Mouse (Mus musculus): ENCODE measurements around the gene Churc1.
"Not testable (repeated sequence)": the region's sequence is repeated elsewhere in the genome, so short reads cannot be mapped to it uniquely, and the experiment has no call there.

Gene Churc1

DNA sequence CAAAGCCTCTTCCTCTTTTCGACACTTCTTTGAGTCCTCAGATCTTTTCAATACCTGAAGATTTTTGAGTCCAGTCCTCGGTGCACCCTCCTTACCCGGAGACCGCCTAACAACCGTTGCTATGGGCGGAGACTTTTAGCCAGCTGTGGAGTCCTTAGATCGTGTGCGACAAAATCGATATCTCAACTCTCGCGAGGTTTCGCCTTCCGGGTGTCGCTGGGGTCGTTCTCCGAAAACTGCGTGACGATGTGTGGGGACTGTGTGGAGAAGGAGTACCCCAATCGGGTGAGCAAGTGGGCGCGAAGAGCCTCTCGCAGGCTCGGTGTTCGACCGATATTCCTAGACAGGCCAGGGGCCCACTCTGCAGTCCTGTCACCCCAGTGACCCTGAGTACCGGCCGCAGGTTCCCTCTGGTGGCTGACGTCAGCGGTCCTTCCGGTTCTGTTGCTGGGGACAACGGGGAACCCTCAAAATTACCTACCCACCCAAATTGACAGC, at the start of gene Churc1, which contains the start of gene Fntb:
Churc1 (plus strand) TSS at position 185 of the 498 bp plus-strand sequence.
Fntb (plus strand) TSS at position 236 of the 498 bp plus-strand sequence.
- DNase-seq = peak; percentile 95

- DNase-seq = no peak
Measured at GRCm38 (mm10) chr12:76718384-76718783, 47.0 kb upstream of the Churc1 start.

- DNase-seq = no peak
Measured at GRCm38 (mm10) chr12:76720572-76720971, 44.8 kb upstream of the Churc1 start.

DNA sequence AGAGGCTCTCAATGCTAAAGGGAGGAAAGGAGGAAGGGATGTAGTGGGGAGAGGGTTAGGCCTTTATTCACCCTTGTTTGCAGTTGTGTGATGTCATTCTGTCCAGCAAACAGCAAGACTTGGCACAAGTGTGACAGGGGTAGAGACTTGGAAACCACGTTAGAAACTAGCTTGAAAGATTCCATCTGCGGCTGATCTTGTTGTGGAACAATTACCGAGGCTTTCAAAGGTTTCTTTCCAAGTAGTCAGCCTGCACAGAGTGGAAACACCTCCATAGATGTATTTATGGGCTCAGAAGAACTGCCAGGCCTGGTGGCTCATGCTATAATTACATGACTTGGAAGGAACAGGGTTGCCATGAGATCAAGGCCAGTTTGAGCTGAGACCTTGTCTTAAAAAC, 43.3 kb upstream of the Churc1 start:
- DNase-seq = no peak

DNA sequence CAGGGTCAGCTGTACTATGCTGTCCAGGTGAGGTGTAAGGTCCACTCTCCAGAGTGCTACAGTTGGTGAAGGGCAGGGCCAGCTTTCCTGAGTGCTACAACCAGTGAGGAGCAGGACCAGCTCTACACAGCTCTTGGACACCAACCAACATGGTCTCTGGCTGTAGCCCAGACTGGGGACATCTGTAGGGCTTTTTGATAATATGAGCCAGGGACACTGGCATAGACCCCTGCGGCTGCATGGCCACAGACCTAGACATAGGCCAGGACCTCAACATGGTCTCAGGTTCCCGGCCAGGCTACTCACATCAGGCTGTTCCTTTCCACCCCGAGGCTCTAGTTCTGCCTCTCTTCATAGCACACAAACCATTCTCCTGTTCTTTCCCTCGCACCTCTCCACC, 37.4 kb upstream of the Churc1 start:
- no peak for DNase-seq

GRCm38 (mm10) chr12:76750866-76751459, 14.4 kb upstream of the Churc1 start:
- DNase-seq = no peak

DNA sequence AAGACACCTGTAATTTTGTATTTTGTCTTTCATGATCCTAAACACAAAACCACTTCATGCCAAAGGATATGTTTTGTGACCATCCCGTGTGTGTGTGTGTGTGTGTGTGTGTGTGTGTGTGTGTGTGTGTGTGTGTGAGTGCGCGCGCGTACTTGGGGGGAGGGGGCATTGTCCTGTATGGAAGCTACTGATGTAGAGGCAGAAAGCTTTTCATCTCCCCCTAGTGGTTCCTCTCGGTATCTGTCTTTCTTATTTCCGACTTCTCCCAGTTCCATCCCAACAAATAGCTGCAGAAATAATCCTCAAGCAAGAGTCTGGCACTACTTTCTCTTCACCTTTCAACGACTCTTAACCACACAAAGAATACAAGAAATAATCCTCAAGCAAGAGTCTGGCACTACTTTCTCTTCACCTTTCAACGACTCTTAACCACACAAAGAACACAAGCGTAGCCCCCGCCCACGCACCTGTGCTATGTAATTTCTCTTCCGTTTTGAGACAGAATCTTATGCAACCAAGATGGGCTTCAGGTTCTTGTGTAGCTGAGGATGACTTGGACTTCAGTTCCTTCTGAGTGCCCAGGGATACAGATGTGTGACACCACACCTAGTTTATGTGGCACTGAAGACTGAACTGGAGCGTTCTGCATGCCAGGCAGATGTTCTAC, 12.6 kb upstream of the Churc1 start:
- DNase-seq = peak; percentile 36

- peak; percentile 35 for DNase-seq
Measured at GRCm38 (mm10) chr12:76765901-76766630, 728 bp downstream of the Churc1 start.

GRCm38 (mm10) chr12:76770841-76771500, 5.6 kb downstream of the Churc1 start:
- no peak for DNase-seq

DNA sequence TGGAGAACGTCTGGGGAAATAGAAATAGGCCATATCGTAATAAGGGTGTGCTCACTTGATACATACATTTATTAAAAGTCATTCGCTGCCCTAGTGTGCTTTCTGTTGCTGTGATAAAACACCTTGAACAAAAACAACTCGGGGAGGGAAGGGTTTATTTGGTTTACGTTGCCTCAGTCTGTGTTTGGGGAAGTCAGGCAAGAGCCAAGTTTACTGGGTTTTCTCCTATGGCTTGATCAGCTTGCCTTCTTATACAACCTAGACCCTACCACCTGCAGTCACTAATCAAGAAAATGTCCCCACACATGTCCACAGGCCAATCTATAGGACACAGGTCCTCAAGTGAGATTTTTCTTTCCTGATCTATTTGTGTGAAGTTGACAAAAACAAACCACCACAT, 6.2 kb downstream of the Churc1 start:
- DNase-seq = no peak

- no peak for DNase-seq
Measured at GRCm38 (mm10) chr12:76774652-76775051, 9.3 kb downstream of the Churc1 start.

GRCm38 (mm10) chr12:76775132-76775531, 9.8 kb downstream of the Churc1 start:
- DNase-seq = no peak

- DNase-seq = no peak
Measured at GRCm38 (mm10) chr12:76776898-76777297, 11.6 kb downstream of the Churc1 start.

GRCm38 (mm10) chr12:76777845-76778244, 12.5 kb downstream of the Churc1 start:
- no peak for DNase-seq

DNA sequence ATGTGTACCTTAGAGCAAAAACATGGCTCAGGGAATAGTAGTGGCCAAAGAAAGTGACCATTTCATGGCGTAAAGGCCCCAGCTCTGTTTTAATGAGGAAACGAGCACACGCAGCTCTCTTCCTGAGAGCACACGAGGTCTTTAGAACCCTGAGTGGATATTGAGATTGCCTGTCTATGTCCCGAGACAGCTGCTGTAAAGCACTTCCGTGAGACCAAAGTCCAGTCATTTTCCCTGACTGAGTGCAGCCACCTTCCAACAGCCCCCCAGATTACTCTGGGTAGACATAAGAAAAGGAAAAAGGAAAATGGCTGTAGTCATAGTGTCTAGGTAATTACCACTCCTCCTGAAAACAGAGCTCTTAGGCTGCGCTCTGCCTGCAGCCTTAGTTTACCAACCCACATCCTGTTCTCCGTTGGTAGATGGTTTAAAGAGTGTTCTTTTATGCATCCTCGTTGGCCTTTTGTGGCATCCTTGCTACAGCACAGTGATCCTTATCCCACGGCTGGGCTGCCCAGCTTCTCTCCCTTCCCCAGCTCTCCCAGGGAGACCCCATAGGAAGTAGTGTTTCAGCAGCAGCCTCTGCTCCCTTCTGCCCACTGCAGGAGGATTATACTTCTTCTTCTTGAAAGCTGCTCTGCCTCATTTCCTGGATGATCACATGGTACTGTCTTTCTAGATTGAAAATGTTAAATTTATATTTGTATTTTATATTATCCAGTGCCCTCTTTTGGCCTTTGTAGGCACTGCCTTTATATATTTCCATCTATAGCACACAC, 13.2 kb downstream of the Churc1 start:
- DNase-seq = no peak

DNA sequence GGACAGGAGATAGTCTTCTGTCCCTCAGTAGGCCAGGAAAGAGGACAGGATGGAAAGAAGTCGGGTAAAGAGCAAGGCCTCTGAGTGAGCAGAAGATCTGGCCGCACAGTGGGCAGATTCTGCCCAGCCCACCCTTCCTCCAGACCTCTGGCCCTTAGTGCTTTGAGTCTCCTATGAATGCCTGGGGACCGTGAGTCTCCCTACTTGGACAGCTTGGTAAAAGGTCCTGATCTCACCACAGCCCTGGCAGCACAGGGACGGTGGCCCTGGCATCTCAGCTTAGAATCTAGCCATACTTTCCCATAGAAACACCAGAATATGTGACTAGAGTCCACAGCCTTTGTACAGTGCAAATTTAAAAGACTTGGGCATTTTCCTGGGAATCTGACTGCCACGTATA, 14.6 kb downstream of the Churc1 start:
- DNase-seq = no peak

DNA sequence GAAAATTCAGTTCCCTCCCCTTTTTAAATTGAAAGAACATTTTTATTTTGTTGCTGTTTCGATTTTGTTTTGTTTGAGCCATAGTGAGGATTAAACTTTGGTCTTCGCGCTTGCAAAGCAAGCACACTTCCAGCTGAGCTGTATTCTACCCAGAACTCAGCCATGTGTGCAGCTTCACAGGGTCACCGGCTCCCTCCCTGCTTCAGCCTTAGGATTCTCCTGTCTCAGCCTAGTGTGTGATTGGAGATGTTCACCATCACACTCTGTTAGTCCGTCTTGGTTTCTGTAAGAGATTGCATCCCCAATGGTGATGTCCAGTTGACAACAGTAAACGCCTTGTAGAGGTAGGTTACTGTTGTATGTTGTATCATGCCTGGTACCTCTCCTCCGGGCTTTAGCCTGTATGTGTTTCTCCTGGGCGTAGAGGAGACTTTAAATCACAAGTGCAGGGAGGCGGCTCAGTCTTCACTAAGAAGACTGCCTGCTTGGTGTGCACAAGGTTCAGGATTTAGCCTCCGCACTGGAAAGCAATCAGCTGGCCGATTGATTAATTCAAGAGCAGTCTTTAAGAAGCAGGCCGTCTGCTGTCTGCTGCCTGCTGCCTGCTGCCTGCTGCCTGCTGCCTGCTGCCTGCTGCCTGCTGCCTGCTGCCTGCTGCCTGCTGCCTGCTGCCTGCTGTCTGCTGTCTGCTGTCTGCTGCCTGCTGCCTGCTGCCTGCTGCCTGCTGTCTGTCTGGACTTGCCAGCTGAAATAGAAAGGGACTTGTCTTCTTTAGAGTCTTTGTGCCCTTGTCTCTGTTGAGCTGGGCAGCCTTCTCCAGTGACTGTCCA, 15.5 kb downstream of the Churc1 start:
- DNase-seq = no peak

- DNase-seq = no peak
Measured at GRCm38 (mm10) chr12:76784056-76784619, 18.8 kb downstream of the Churc1 start.

- no peak for DNase-seq
Measured at GRCm38 (mm10) chr12:76790446-76791084, 25.2 kb downstream of the Churc1 start.

GRCm38 (mm10) chr12:76792540-76792939, 27.2 kb downstream of the Churc1 start:
- DNase-seq = not testable (repeated sequence)

DNA sequence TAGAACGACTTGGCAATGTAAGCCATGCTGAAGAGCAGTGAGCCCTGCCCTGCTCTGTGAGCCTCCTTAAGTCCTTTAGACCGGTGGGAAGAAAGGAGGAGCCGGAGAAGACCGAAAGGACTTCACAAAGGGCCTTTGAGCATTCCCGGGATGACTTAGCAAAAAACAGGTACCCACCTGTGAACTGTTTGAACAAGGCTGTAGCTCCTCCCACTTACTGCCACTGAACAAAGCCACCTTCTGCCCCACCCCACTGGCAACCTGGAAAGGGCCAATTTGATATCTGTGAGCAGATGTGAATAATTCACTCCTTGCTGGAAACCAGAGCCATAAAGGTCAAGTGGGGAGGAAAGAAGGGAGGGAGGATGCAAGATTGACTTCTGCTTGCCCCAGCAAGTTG, 30.0 kb downstream of the Churc1 start, which contains the start of gene Gpx2:
Gpx2 (minus strand) TSS at position 205 of the 400 bp plus-strand sequence.
- no peak for DNase-seq

Measured in kidney, postnatal 10 days (tissue).